11 mouse cellular contexts compared by ENCODE assay signal in the genomic region with DNA sequence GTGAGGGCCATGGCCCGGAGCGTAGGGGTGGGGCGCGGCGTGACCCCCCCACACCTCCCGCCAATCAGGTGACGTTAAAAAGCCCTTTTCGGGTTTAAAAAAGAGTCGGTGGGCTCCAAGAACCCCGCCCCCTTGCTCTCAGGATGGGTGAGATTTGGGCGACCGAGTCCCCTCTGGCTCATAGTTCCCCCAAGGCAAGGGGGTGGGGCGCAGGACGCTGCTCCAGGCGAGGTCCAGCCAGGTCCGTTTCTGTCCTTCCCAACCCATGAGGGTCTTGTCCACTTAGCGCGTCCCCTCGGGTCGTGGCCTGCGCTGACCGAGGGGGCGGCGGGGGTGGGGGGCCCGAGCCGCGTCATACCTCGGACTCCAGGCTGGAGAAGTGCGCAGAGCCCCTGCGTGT. TPM values are rescaled to one million over a fixed set of nuclear protein-coding genes. Genes with fewer than 3 reads are reported as not detected.
A peak's percentile ranks its signal among the peaks of the same experiment; 100 is the strongest.
DNase-seq lines count a peak whose midpoint lies in the region; ATAC-seq and TF ChIP-seq lines count a peak whose summit lies in the region.
"Had no signal": no experiment of that assay in that cellular context is flagged by ENCODE, and none has a peak within 500 bp of the region (broad histone marks: within the 10 kb centered on the region; RNA-seq: fewer than 3 reads in every experiment).

No protein-coding gene starts in this region.

- TF ChIP-seq CTCF in gastrocnemius, adult 2 months (IDR thresholded peaks at IDR 0.05): no peak
- TF ChIP-seq CTCF in testis, adult 2 months (IDR thresholded peaks at IDR 0.05; ENCODE audit: control insufficient read depth, insufficient read depth, insufficient replicate concordance, low read depth, low read length): no peak

- DNase-seq in gastrocnemius, adult 2 months: no peak
- no peak for DNase-seq in gastrocnemius, postnatal 14 days
- no peak for DNase-seq in testis, postnatal 10 days (ENCODE audit: low spot score)
- no peak for DNase-seq in embryo, embryonic 10 days (ENCODE audit: low spot score)
- no peak for DNase-seq in layer of hippocampus, adult 18-20 months (ENCODE audit: low spot score in 2 of 2)
- no peak for DNase-seq in cerebellum, postnatal 10 days
- DNase-seq: adrenal gland, adult 8-10 months had no signal

- peak overlapping the region; percentile 61 for H3K4me3 ChIP-seq in gastrocnemius, adult 2 months
- peak overlapping the region; percentile 96 for H3K4me3 ChIP-seq in testis, adult 2 months (ENCODE audit: control insufficient read depth, low read depth, low read length)
- H3K4me3 ChIP-seq in liver, embryonic 16.5 days (ENCODE audit: low read depth, low read length): no peak overlapping the region; the same call in 1 of the 2 replicates
- H3K4me3 ChIP-seq: erythroblast, embryonic 14.5 days had no signal

- no peak for ATAC-seq in liver, embryonic 16.5 days (ENCODE audit: low read depth)

- H3K4me1 ChIP-seq in testis, adult 2 months (ENCODE audit: control insufficient read depth, insufficient read depth, low read length): peaks cover 24% of the 10 kb centered on the region
- peaks cover 9% of the 10 kb centered on the region; the same call in 1 of the 2 replicates for H3K4me1 ChIP-seq in liver, embryonic 16.5 days (ENCODE audit: control insufficient read depth, low read depth, low read length)

- no peak overlapping the region for H3K9ac ChIP-seq in liver, embryonic 16.5 days (ENCODE audit: low read depth, low read length)

- H3K4me2 ChIP-seq in liver, embryonic 16.5 days (ENCODE audit: low read depth, low read length): 0 out of 2 replicates have a peak overlapping the region, but pooled peaks have one; percentile 26

- WGBS in liver, embryonic 16.5 days (ENCODE audit: insufficient replicate concordance): 8% methylated on average over 30 of the region's 30 CpGs

- no peaks in the 10 kb centered on the region for H3K27me3 ChIP-seq in testis, adult 2 months (ENCODE audit: control insufficient read depth, insufficient read depth, low read length)
- H3K27me3 ChIP-seq in liver, embryonic 16.5 days (ENCODE audit: control insufficient read depth, insufficient read depth, low read depth, low read length): peaks cover 53% of the 10 kb centered on the region

- H3K27ac ChIP-seq in gastrocnemius, adult 2 months: no peak overlapping the region
- H3K27ac ChIP-seq in testis, adult 2 months (ENCODE audit: control insufficient read depth, insufficient read depth, low read depth, low read length): no peak overlapping the region
- no peak overlapping the region for H3K27ac ChIP-seq in liver, embryonic 16.5 days (ENCODE audit: low read length)

- no peak; the same call in 1 of the 2 replicates for TF ChIP-seq POLR2A in testis, adult 2 months (IDR thresholded peaks at IDR 0.05; ENCODE audit: control insufficient read depth, low read depth, low read length)

- no peaks in the 10 kb centered on the region for H3K9me3 ChIP-seq in liver, embryonic 16.5 days (replicated peaks; ENCODE audit: control insufficient read depth, low read length)

- intact Hi-C loops in gastrocnemius, adult 2 months (cut with DNase I): no loop called here
- intact Hi-C loops in gastrocnemius, postnatal 14 days (cut with DNase I; ENCODE audit: low total_unique reads): no loop called here

- no peaks in the 10 kb centered on the region; the same call in none of the 2 replicates for H3K36me3 ChIP-seq in testis, adult 2 months (ENCODE audit: control insufficient read depth, insufficient read depth, low read length)
- H3K36me3 ChIP-seq in liver, embryonic 16.5 days (ENCODE audit: control insufficient read depth, insufficient read depth): peaks cover 4% of the 10 kb centered on the region

RNA-seq across cellular contexts. Expression of a gene that starts 1.7 kb away (rescaled TPM):
- 10 to 100 TPM; 14.6 to 16.0 TPM for total RNA-seq in gastrocnemius, adult 2 months (2021)
- 10 to 100 TPM; 10.5 to 16.5 TPM for total RNA-seq in gastrocnemius, postnatal 14 days (2021)
- polyA plus RNA-seq in testis, adult 2 months (2012; rRNA removed): 11.2 and 12.1 TPM in 2 replicates
- polyA plus RNA-seq in liver, embryonic 16.5 days (2015; fragmentation: Nextera tagmentation; extraction: Ambion mirVana): 19.2 and 20.9 TPM in 2 replicates
- total RNA-seq in layer of hippocampus, adult 18-20 months (2021): 10 to 100 TPM; 20.6 to 22.5 TPM

RNA-seq across cellular contexts. Expression of a gene that starts 7.8 kb away (rescaled TPM):
- under 1 TPM in 1 of 2 experiments, not detected in 1; 0.20 TPM for total RNA-seq in gastrocnemius, adult 2 months (2021)
- total RNA-seq in gastrocnemius, postnatal 14 days (2021): under 1 TPM; 0.16 to 0.18 TPM
- polyA plus RNA-seq in testis, adult 2 months (2012; rRNA removed): 0.06 and 0.11 TPM in 2 replicates
- polyA plus RNA-seq in liver, embryonic 16.5 days (2015; fragmentation: Nextera tagmentation; extraction: Ambion mirVana): 0.14 and 0.15 TPM in 2 replicates
- total RNA-seq in layer of hippocampus, adult 18-20 months (2021): 1 to 10 TPM; 1.4 to 2.4 TPM
- total RNA-seq: liver, adult 2 months had no signal

RNA-seq across cellular contexts. Expression of a gene that starts 18.0 kb away (rescaled TPM):
- total RNA-seq in gastrocnemius, adult 2 months (2021): 10 to 100 TPM; 29.6 to 33.2 TPM
- total RNA-seq in gastrocnemius, postnatal 14 days (2021): 10 to 100 TPM; 34.6 to 35.8 TPM
- polyA plus RNA-seq in testis, adult 2 months (2012; rRNA removed): 149 and 166 TPM in 2 replicates
- 26.0 and 26.5 TPM in 2 replicates for polyA plus RNA-seq in liver, embryonic 16.5 days (2015; fragmentation: Nextera tagmentation; extraction: Ambion mirVana)
- 100 to 1,000 TPM; 135 to 155 TPM for total RNA-seq in layer of hippocampus, adult 18-20 months (2021)

RNA-seq across cellular contexts. Expression of a gene that starts 40.1 kb away (rescaled TPM):
- 10 to 100 TPM; 63.2 to 65.6 TPM for total RNA-seq in gastrocnemius, adult 2 months (2021)
- total RNA-seq in gastrocnemius, postnatal 14 days (2021): 10 to 100 TPM; 64.2 to 68.5 TPM
- polyA plus RNA-seq in testis, adult 2 months (2012; rRNA removed): 67.4 and 82.4 TPM in 2 replicates
- 27.9 and 35.3 TPM in 2 replicates for polyA plus RNA-seq in liver, embryonic 16.5 days (2015; fragmentation: Nextera tagmentation; extraction: Ambion mirVana)
- 10 to 100 TPM; 71.5 to 73.9 TPM for total RNA-seq in layer of hippocampus, adult 18-20 months (2021)

RNA-seq across cellular contexts. Expression of a gene that starts 45.8 kb away (rescaled TPM):
- total RNA-seq in gastrocnemius, adult 2 months (2021): under 1 TPM; 0.13 to 0.14 TPM
- total RNA-seq in gastrocnemius, postnatal 14 days (2021): under 1 TPM; 0.44 to 0.64 TPM
- polyA plus RNA-seq in testis, adult 2 months (2012; rRNA removed): 21.1 and 22.3 TPM in 2 replicates
- 0.04 and 0.05 TPM in 2 replicates for polyA plus RNA-seq in liver, embryonic 16.5 days (2015; fragmentation: Nextera tagmentation; extraction: Ambion mirVana)
- total RNA-seq in layer of hippocampus, adult 18-20 months (2021): 10 to 100 TPM; 10.6 to 10.7 TPM
